Mouse (Mus musculus): ENCODE results near the gene Ociad2. TPM values are rescaled to one million over a fixed set of nuclear protein-coding genes. Genes with fewer than 3 reads are reported as not detected.
"Not testable (repeated sequence)": the region's sequence is repeated elsewhere in the genome, so short reads cannot be mapped to it uniquely, and the experiment has no call there.

The Ociad2 gene
- polyA plus RNA-seq, 1 experiment from 2014 or later, result 22.6 TPM

DNA sequence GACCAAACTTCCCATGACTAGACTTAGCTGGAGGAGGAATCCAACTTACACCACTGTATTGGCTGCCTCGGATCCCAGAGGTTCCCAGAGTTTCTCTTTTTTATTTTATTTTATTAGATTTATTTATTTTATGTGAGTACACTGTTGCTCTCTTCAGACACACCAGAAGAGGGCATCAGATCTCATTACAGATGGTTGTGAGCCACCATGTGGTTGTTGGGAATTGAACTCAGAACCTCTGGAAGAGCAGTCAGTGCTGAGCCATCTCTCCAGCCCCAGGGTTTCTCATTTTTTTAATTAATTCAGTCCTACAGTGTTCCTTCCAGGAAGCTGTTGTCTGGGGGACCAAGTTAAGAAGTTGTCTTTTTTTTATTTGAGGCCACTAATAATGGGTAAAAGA, 18.1 kb downstream of the Ociad2 start:
- 93% methylated on average over 1 of the region's 1 CpGs for WGBS
- ATAC-seq; H3K4me2 ChIP-seq (ENCODE audit: low read length); H3K36me3 ChIP-seq (ENCODE audit: control insufficient read depth, insufficient read depth); H3K4me3 ChIP-seq (replicated peaks; ENCODE audit: low read length); H3K27ac ChIP-seq (ENCODE audit: low read length); H3K9me3 ChIP-seq (ENCODE audit: control insufficient read depth, low read length); H3K27me3 ChIP-seq (replicated peaks; ENCODE audit: control insufficient read depth, insufficient read depth, low read length); H3K4me1 ChIP-seq (replicated peaks; ENCODE audit: control insufficient read depth, insufficient read depth, low read length); H3K9ac ChIP-seq (replicated peaks; ENCODE audit: low read depth, low read length): not testable (repeated sequence)

DNA sequence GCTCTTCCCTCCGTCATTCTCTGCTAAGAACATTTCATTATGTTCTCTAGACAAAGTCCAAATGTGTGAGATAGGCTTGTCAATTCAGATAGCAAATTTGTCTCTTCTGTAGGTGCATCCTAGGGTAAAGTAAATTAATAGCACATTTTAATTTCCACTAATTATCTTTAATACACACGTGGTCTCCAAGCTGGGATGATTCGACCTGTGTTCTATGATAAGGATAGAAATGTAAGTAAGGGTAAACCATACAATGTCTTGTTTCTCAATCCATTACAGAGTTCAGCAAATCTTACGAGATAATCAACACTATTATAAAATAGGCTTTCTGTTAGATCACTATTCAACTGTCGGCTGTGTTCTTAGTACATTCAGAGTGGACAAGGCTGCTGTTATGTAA, 21.5 kb downstream of the Ociad2 start:
- Histone ChIP-seq H3K27ac (ENCODE audit: low read length) (no peak overlapping the region), H3K9ac (replicated peaks; ENCODE audit: low read depth, low read length) (no peak overlapping the region), H3K36me3 (ENCODE audit: control insufficient read depth, insufficient read depth) (peaks cover 16% of the 10 kb centered on the region), H3K4me3 (replicated peaks; ENCODE audit: low read length) (no peak overlapping the region), H3K4me1 (replicated peaks; ENCODE audit: control insufficient read depth, insufficient read depth, low read length) (no peaks in the 10 kb centered on the region), H3K9me3 (ENCODE audit: control insufficient read depth, low read length) (no peaks in the 10 kb centered on the region), H3K4me2 (ENCODE audit: low read length) (no peak overlapping the region), H3K27me3 (replicated peaks; ENCODE audit: control insufficient read depth, insufficient read depth, low read length) (no peaks in the 10 kb centered on the region)
- no peak for ATAC-seq
- WGBS, result 92% methylated on average over 5 of the region's 5 CpGs

DNA sequence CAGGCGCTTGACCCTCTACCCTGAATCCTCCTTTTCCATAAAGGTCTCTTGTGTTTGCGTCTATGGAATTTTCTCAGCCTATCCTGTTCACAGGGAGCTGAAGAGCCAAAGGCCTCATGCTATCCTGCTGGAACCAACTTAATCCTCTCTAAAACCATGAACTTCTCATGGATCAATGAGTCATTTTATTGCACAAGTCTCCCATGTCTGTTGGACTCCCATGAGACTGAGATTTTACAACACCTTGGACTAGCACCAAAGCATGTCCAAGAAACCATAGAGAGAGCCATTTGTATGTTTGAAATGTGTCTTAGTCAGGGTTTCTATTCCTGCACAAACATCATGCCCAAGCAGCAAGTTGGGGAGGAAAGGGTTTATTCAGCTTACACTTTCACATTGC, 26.2 kb downstream of the Ociad2 start:
- Histone ChIP-seq H3K4me3 (replicated peaks; ENCODE audit: low read length) (no peak overlapping the region), H3K4me1 (replicated peaks; ENCODE audit: control insufficient read depth, insufficient read depth, low read length) (no peaks in the 10 kb centered on the region), H3K4me2 (ENCODE audit: low read length) (no peak overlapping the region), H3K9ac (replicated peaks; ENCODE audit: low read depth, low read length) (no peak overlapping the region), H3K36me3 (ENCODE audit: control insufficient read depth, insufficient read depth) (peaks cover 27% of the 10 kb centered on the region), H3K9me3 (ENCODE audit: control insufficient read depth, low read length) (no peaks in the 10 kb centered on the region), H3K27ac (ENCODE audit: low read length) (no peak overlapping the region), H3K27me3 (replicated peaks; ENCODE audit: control insufficient read depth, insufficient read depth, low read length) (no peaks in the 10 kb centered on the region)
- ATAC-seq, result no peak
- WGBS, result 94% methylated on average over 2 of the region's 2 CpGs

DNA sequence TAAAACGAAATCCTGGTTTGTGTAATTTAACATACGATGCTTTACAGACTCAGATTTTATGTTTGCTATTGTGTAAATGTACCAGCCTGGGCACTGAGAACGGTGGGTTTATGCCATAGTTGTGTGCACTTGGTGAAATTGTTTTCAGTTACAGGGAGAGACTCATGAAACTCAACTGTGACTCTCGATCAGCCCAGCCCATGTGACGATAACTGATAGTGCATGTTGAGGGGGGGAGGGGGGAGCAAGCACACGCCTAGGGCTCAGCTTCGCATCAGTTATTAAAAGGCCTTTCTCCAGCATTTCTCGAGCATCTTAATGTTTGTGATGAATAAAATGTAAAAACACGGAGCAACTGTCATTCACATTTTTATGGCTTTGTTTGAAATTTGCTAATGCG, 27.2 kb downstream of the Ociad2 start:
- H3K4me2 ChIP-seq (ENCODE audit: low read length), result no peak overlapping the region
- H3K27ac ChIP-seq (ENCODE audit: low read length), result no peak overlapping the region
- H3K36me3 ChIP-seq (ENCODE audit: control insufficient read depth, insufficient read depth), result peaks cover 30% of the 10 kb centered on the region
- 92% methylated on average over 10 of the region's 10 CpGs for WGBS
- H3K9me3 ChIP-seq (ENCODE audit: control insufficient read depth, low read length), result no peaks in the 10 kb centered on the region
- H3K4me1 ChIP-seq (replicated peaks; ENCODE audit: control insufficient read depth, insufficient read depth, low read length), result no peaks in the 10 kb centered on the region
- H3K9ac ChIP-seq (replicated peaks; ENCODE audit: low read depth, low read length), result no peak overlapping the region
- H3K4me3 ChIP-seq (replicated peaks; ENCODE audit: low read length), result no peak overlapping the region
- ATAC-seq, result no peak
- H3K27me3 ChIP-seq (replicated peaks; ENCODE audit: control insufficient read depth, insufficient read depth, low read length), result no peaks in the 10 kb centered on the region

DNA sequence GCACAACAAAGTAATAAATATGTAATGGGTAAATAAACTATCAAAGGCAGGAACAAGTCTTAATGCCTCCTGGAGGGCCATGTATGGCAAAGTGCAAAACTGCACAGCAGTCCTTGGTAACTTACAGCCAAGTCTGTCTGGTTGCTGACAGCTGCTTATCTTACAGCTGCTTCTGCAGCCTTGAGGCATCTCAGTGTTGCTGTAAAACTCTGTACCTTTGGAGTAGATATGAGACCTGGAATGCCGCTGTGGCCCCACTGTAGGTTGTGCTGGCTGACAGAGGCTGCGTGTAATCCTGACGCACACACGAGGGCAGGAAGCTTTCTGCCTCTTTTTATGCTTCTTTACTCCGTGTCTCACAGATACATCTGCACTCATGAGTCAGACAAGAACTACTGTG, 29.4 kb downstream of the Ociad2 start:
- Histone ChIP-seq H3K27ac (ENCODE audit: low read length) (no peak overlapping the region), H3K27me3 (replicated peaks; ENCODE audit: control insufficient read depth, insufficient read depth, low read length) (no peaks in the 10 kb centered on the region), H3K9me3 (ENCODE audit: control insufficient read depth, low read length) (no peaks in the 10 kb centered on the region), H3K4me3 (replicated peaks; ENCODE audit: low read length) (no peak overlapping the region), H3K4me2 (ENCODE audit: low read length) (no peak overlapping the region), H3K4me1 (replicated peaks; ENCODE audit: control insufficient read depth, insufficient read depth, low read length) (no peaks in the 10 kb centered on the region), H3K36me3 (ENCODE audit: control insufficient read depth, insufficient read depth) (peaks cover 50% of the 10 kb centered on the region), H3K9ac (replicated peaks; ENCODE audit: low read depth, low read length) (no peak overlapping the region)
- ATAC-seq, result no peak
- WGBS, result 95% methylated on average over 5 of the region's 5 CpGs

DNA sequence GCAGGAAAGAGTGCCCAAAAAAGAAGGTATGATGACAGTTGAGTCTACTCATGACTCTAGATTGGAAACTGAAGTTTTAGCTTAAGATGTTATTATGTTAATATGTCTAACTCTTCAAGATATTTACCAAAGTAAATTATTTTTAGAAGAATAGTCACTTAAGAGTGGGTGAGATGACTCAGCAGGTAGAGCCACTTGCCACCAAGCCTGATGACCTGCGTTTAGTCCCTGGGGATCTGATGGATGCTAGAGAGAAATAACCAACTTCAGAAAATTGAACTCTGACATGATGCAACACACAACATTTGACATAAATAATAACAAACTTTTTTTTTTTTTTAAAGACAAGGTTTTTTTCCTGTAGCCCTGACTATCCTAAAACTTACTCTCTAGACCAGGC, 30.4 kb downstream of the Ociad2 start:
- no peak for ATAC-seq
- Histone ChIP-seq H3K4me3 (replicated peaks; ENCODE audit: low read length) (no peak overlapping the region), H3K9ac (replicated peaks; ENCODE audit: low read depth, low read length) (no peak overlapping the region), H3K4me2 (ENCODE audit: low read length) (no peak overlapping the region), H3K27me3 (replicated peaks; ENCODE audit: control insufficient read depth, insufficient read depth, low read length) (no peaks in the 10 kb centered on the region), H3K9me3 (ENCODE audit: control insufficient read depth, low read length) (no peaks in the 10 kb centered on the region), H3K27ac (ENCODE audit: low read length) (no peak overlapping the region), H3K36me3 (ENCODE audit: control insufficient read depth, insufficient read depth) (peaks cover 41% of the 10 kb centered on the region), H3K4me1 (replicated peaks; ENCODE audit: control insufficient read depth, insufficient read depth, low read length) (no peaks in the 10 kb centered on the region)
- WGBS, result 100% methylated on average over 1 of the region's 1 CpGs

DNA sequence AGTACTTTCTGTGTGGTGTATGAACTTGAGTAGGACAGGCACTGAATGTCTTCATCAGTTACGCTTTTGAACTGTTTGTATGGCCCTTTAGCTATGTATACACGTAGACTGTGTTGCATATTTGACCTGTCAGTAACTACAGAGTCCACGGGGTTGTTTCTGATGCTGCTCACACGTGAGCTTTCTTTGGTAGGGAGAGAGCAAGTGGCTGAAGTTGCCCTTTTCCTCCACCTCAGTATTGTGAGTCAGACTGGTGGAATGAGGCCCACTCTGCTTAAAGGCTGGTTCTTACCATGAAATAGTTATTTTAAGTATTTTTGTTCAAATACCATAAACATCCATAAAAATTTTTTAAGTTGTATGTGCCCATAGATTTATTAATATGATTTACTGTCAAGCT, 31.3 kb downstream of the Ociad2 start:
- Histone ChIP-seq H3K4me1 (replicated peaks; ENCODE audit: control insufficient read depth, insufficient read depth, low read length) (no peaks in the 10 kb centered on the region), H3K9me3 (ENCODE audit: control insufficient read depth, low read length) (no peaks in the 10 kb centered on the region), H3K4me3 (replicated peaks; ENCODE audit: low read length) (no peak overlapping the region), H3K4me2 (ENCODE audit: low read length) (no peak overlapping the region), H3K27me3 (replicated peaks; ENCODE audit: control insufficient read depth, insufficient read depth, low read length) (no peaks in the 10 kb centered on the region), H3K27ac (ENCODE audit: low read length) (no peak overlapping the region), H3K9ac (replicated peaks; ENCODE audit: low read depth, low read length) (no peak overlapping the region), H3K36me3 (ENCODE audit: control insufficient read depth, insufficient read depth) (peaks cover 43% of the 10 kb centered on the region)
- 89% methylated on average over 4 of the region's 4 CpGs for WGBS
- no peak for ATAC-seq

DNA sequence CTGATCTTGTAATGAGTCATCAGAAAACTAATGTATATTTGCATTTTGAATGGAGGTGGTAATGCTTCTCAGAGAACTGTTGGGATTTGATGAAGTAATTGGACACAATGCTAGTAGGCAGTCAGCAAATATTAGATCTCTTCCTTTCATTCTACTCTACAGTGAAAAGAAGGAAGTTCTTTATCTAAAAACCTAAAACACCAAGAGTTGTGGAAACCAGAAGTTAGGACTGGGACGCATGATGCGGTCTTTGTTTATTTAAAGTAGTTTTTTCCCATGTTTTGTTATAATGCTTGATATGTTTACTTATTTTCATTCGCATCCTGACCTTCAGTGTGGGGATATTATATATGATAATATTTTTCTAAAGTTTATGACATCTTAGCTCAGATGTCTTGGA, 33.5 kb downstream of the Ociad2 start:
- no peak overlapping the region for H3K4me2 ChIP-seq (ENCODE audit: low read length)
- no peaks in the 10 kb centered on the region for H3K4me1 ChIP-seq (replicated peaks; ENCODE audit: control insufficient read depth, insufficient read depth, low read length)
- H3K9ac ChIP-seq (replicated peaks; ENCODE audit: low read depth, low read length), result no peak overlapping the region
- no peak for ATAC-seq
- peaks cover 38% of the 10 kb centered on the region for H3K36me3 ChIP-seq (ENCODE audit: control insufficient read depth, insufficient read depth)
- 96% methylated on average over 3 of the region's 3 CpGs for WGBS
- H3K9me3 ChIP-seq (ENCODE audit: control insufficient read depth, low read length), result no peaks in the 10 kb centered on the region
- no peaks in the 10 kb centered on the region for H3K27me3 ChIP-seq (replicated peaks; ENCODE audit: control insufficient read depth, insufficient read depth, low read length)
- H3K4me3 ChIP-seq (replicated peaks; ENCODE audit: low read length), result no peak overlapping the region
- H3K27ac ChIP-seq (ENCODE audit: low read length), result no peak overlapping the region

DNA sequence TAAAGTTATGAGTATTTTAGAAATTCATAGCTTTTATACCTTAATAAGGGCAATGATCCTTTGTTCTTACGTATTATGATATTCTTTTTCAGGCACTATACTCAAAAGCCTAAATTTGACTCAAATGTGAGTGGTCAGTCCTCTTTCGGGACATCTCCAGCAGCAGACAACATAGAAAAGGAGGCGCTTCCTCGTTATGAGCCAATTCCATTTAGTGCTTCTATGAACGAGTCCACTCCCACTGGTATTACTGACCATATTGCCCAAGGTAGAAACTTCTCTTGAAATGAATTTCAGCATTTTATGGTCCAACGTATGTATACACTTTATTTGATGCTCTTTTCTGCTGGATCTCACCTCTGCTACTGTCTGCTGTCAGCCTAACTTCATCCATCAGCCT, 34.3 kb downstream of the Ociad2 start:
- 93% methylated on average over 6 of the region's 6 CpGs for WGBS
- Histone ChIP-seq H3K27ac (ENCODE audit: low read length) (no peak overlapping the region), H3K9ac (replicated peaks; ENCODE audit: low read depth, low read length) (no peak overlapping the region), H3K4me1 (replicated peaks; ENCODE audit: control insufficient read depth, insufficient read depth, low read length) (no peaks in the 10 kb centered on the region), H3K4me3 (replicated peaks; ENCODE audit: low read length) (no peak overlapping the region), H3K9me3 (ENCODE audit: control insufficient read depth, low read length) (no peaks in the 10 kb centered on the region), H3K27me3 (replicated peaks; ENCODE audit: control insufficient read depth, insufficient read depth, low read length) (no peaks in the 10 kb centered on the region), H3K4me2 (ENCODE audit: low read length) (no peak overlapping the region), H3K36me3 (ENCODE audit: control insufficient read depth, insufficient read depth) (peaks cover 45% of the 10 kb centered on the region)
- ATAC-seq, result no peak

DNA sequence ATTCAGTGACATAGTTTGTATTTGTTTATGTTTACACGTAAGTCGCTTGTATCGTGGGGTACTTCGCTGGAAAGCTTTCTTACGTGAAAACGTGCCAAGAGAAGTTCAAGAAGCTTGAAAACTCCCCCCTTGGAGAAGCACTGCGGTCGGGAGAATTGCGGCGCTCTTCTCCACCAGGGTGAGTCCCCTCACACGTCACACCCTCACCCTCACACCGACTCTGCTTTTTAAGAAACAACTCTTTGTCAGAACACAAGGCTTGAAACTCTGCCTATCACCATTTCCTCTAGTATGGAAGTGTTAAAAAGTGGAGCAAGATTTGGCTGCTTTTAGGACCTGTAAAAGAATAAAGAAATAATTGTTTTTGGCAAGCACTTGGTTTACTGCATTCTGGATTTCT, 36.3 kb downstream of the Ociad2 start:
- WGBS, result 82% methylated on average over 12 of the region's 12 CpGs
- no peak for ATAC-seq
- no peaks in the 10 kb centered on the region for H3K9me3 ChIP-seq (ENCODE audit: control insufficient read depth, low read length)

More for the DNA sequence above, 36.3 kb downstream of the Ociad2 start:
- H3K27me3 ChIP-seq (replicated peaks; ENCODE audit: control insufficient read depth, insufficient read depth, low read length), result no peaks in the 10 kb centered on the region
- H3K36me3 ChIP-seq (ENCODE audit: control insufficient read depth, insufficient read depth), result peaks cover 48% of the 10 kb centered on the region
- no peak overlapping the region for H3K9ac ChIP-seq (replicated peaks; ENCODE audit: low read depth, low read length)
- no peak overlapping the region for H3K27ac ChIP-seq (ENCODE audit: low read length)
- no peak overlapping the region for H3K4me3 ChIP-seq (replicated peaks; ENCODE audit: low read length)
- H3K4me2 ChIP-seq (ENCODE audit: low read length), result no peak overlapping the region
- no peaks in the 10 kb centered on the region for H3K4me1 ChIP-seq (replicated peaks; ENCODE audit: control insufficient read depth, insufficient read depth, low read length)

Measured in forebrain, embryonic 16.5 days (tissue).